Mouse (Mus musculus) liver, embryonic 11.5 days (tissue): ENCODE results near the gene Il1rapl2. TPM values are rescaled to one million over a fixed set of nuclear protein-coding genes. Genes with fewer than 3 reads are reported as not detected.
"Not testable (repeated sequence)": the region's sequence is repeated elsewhere in the genome, so short reads cannot be mapped to it uniquely, and the experiment has no call there.

Source experiments
- ATAC-seq: fragments of 200-750 bp; cut with Nextera tagmentation; replicated peaks from 2 replicates; pipeline ENCODE4 v1.8.0; 2017; ENCODE audit warnings: moderate number of reproducible peaks, mild to moderate bottlenecking, moderate TSS enrichment, moderate library complexity; ENCODE audit not compliant: low FRiP score
- DNase-seq: peaks from one replicate; pipeline ENCODE4 v3.0.0-alpha.2; 2017; ENCODE audit warnings: low spot score
- H3K27ac ChIP-seq: fragments of 300-500 bp; sonication (generic); 2 replicates; pipeline ENCODE4 v1.5.1; 2014; ENCODE audit warnings: mild to moderate bottlenecking, low read depth, low read length, control low read depth
- H3K27me3 ChIP-seq: fragments of 300-500 bp; sonication (generic); replicated peaks from 2 replicates; pipeline ENCODE4 v1.6.1; 2014; ENCODE audit warnings: low read length, mixed read lengths; ENCODE audit not compliant: control insufficient read depth, insufficient read depth
- H3K36me3 ChIP-seq: fragments of 300-500 bp; sonication (generic); 2 replicates; pipeline ENCODE4 v1.6.1; 2014; ENCODE audit warnings: mild to moderate bottlenecking, low read length, moderate library complexity, mixed read lengths; ENCODE audit not compliant: control insufficient read depth, insufficient read depth
- H3K4me1 ChIP-seq: fragments of 300-500 bp; sonication (generic); replicated peaks from 2 replicates; pipeline ENCODE4 v1.6.1; 2014; ENCODE audit warnings: low read length, mixed read lengths; ENCODE audit not compliant: control insufficient read depth, insufficient read depth
- H3K4me2 ChIP-seq: fragments of 300-500 bp; sonication (generic); 2 replicates; pipeline ENCODE4 v1.6.1; 2014; ENCODE audit warnings: mild to moderate bottlenecking, control low read depth, moderate library complexity
- H3K4me3 ChIP-seq: fragments of 300-500 bp; sonication (generic); 2 replicates; pipeline ENCODE4 v1.5.1; 2014; ENCODE audit warnings: low read depth, low read length, control low read depth
- H3K9ac ChIP-seq: fragments of 300-500 bp; sonication (generic); 2 replicates; pipeline ENCODE4 v1.6.1; 2014; ENCODE audit warnings: low read depth, low read length, control low read depth
- H3K9me3 ChIP-seq: fragments of 300-500 bp; sonication (generic); 2 replicates; pipeline ENCODE4 v1.6.1; 2016; ENCODE audit warnings: low read length, inconsistent platforms, mixed read lengths; ENCODE audit not compliant: control insufficient read depth
- WGBS: fragments of 180-500 bp; shearing (Covaris S2); extraction: QIAGEN DNeasy Blood & Tissue Kit; methylation state at CpG from one replicate; pipeline ENCODE4 v1.1.7; 2014; 5-methylcytosine and 5-hydroxymethylcytosine counted together
- polyA plus RNA-seq: library from polyadenylated mRNA; unstranded; fragments of >200 nt; fragmentation: Nextera tagmentation; extraction: Ambion mirVana; gene quantifications from 2 replicates; pipeline ENCODE4 v1.2.1, GENCODE M21; 2014

Gene Il1rapl2
- polyA plus RNA-seq, 1 experiment from 2014 or later: 0.21 TPM

- H3K9ac ChIP-seq: no peak overlapping the region
- no peak for DNase-seq
- no peaks in the 10 kb centered on the region for H3K27me3 ChIP-seq
- no peaks in the 10 kb centered on the region for H3K9me3 ChIP-seq
- H3K4me3 ChIP-seq: no peak overlapping the region
- no peak overlapping the region for H3K27ac ChIP-seq
- ATAC-seq: no peak
- no peaks in the 10 kb centered on the region for H3K4me1 ChIP-seq
- no peak overlapping the region for H3K4me2 ChIP-seq
- no peaks in the 10 kb centered on the region for H3K36me3 ChIP-seq
- 79% methylated on average over 5 of the region's 5 CpGs for WGBS
Measured at GRCm38 (mm10) chrX:137971306-137971705, 400.9 kb downstream of the Il1rapl2 start.

GRCm38 (mm10) chrX:138043113-138043512 is 472.7 kb downstream of the Il1rapl2 start:
- Histone ChIP-seq H3K9ac (no peak overlapping the region), H3K9me3 (no peaks in the 10 kb centered on the region), H3K4me3 (no peak overlapping the region), H3K27ac (no peak overlapping the region), H3K27me3 (no peaks in the 10 kb centered on the region), H3K4me2 (no peak overlapping the region), H3K36me3 (no peaks in the 10 kb centered on the region), H3K4me1 (no peaks in the 10 kb centered on the region)
- 76% methylated on average over 3 of the region's 3 CpGs for WGBS
- DNase-seq (no peak), ATAC-seq (no peak)

- no peaks in the 10 kb centered on the region for H3K9me3 ChIP-seq
- no peaks in the 10 kb centered on the region for H3K4me1 ChIP-seq
- ATAC-seq (no peak), DNase-seq (no peak)
- no peak overlapping the region for H3K27ac ChIP-seq
- H3K36me3 ChIP-seq: no peaks in the 10 kb centered on the region
- no peaks in the 10 kb centered on the region for H3K27me3 ChIP-seq
- no peak overlapping the region for H3K4me3 ChIP-seq
- no peak overlapping the region for H3K9ac ChIP-seq
- no peak overlapping the region for H3K4me2 ChIP-seq
- WGBS: 55% methylated on average over 6 of the region's 6 CpGs
Measured at GRCm38 (mm10) chrX:138103954-138104353, 533.5 kb downstream of the Il1rapl2 start.

DNA sequence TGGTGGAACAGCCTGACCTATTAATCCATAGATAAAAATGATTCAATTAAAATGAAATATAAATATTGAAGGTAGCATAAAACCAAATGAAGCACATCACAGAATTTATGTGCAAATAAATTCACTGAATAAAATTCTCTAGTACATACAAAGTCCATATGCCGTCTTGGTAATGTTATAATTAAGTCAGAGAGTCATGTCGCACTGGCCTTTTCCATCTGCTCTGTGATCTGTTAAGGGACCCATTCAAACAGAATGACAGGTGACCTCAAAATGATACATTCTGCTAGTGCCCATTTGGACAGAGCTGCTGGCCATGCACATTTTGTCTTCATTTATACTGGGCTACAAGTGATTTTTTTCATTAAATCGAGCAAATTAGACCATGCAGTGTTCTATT is 534.3 kb downstream of the Il1rapl2 start:
- Histone ChIP-seq H3K27ac (no peak overlapping the region), H3K36me3 (no peaks in the 10 kb centered on the region), H3K4me2 (no peak overlapping the region), H3K27me3 (no peaks in the 10 kb centered on the region), H3K9me3 (no peaks in the 10 kb centered on the region), H3K9ac (no peak overlapping the region), H3K4me1 (no peaks in the 10 kb centered on the region), H3K4me3 (no peak overlapping the region)
- DNase-seq (no peak), ATAC-seq (no peak)
- WGBS: 74% methylated on average over 3 of the region's 3 CpGs

GRCm38 (mm10) chrX:138170146-138170545 is 599.7 kb downstream of the Il1rapl2 start:
- H3K27me3 ChIP-seq: no peaks in the 10 kb centered on the region
- H3K4me2 ChIP-seq: no peak overlapping the region
- H3K27ac ChIP-seq: no peak overlapping the region
- no peaks in the 10 kb centered on the region for H3K36me3 ChIP-seq
- ATAC-seq: no peak
- no peak overlapping the region for H3K9ac ChIP-seq
- H3K4me3 ChIP-seq: no peak overlapping the region
- no peaks in the 10 kb centered on the region for H3K9me3 ChIP-seq
- no peak for DNase-seq
- WGBS: 17% methylated on average over 3 of the region's 3 CpGs
- H3K4me1 ChIP-seq: no peaks in the 10 kb centered on the region

DNA sequence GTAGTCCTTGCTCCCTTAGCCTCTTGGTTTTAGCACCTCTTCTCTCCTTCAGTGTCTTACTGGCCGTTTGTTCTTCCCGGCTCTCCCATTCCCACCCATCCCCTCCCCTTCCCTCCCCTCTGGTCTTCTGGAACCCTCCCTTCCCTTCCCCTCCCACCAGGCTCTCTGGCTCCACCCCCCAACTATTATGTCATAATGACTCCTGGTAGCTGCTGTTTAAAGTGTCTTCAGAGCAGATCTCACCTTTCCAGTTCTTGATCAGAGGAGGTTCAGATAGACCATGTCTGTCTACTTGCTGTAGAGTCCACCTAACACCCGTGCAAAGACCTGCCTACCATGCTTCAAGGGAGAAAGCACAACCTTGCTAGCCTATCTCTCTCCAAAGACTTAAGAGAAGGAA is 639.1 kb downstream of the Il1rapl2 start, which contains the start of gene Tex13a:
TSS of gene Tex13a (minus strand) at position 101 of the 400 bp plus-strand sequence.
- H3K36me3 ChIP-seq: no peaks in the 10 kb centered on the region
- DNase-seq (no peak), ATAC-seq (no peak)
- H3K4me3 ChIP-seq: no peak within 1 kb of the TSS
- no peaks in the 10 kb centered on the region for H3K9me3 ChIP-seq
- H3K4me1 ChIP-seq: no peaks in the 10 kb centered on the region
- H3K4me2 ChIP-seq: no peak within 1 kb of the TSS
- no peak within 1 kb of the TSS for H3K9ac ChIP-seq
- H3K27ac ChIP-seq: no peak within 1 kb of the TSS
- H3K27me3 ChIP-seq: no peaks in the 10 kb centered on the region
- 85% methylated on average over 3 of the region's 3 CpGs for WGBS

DNA sequence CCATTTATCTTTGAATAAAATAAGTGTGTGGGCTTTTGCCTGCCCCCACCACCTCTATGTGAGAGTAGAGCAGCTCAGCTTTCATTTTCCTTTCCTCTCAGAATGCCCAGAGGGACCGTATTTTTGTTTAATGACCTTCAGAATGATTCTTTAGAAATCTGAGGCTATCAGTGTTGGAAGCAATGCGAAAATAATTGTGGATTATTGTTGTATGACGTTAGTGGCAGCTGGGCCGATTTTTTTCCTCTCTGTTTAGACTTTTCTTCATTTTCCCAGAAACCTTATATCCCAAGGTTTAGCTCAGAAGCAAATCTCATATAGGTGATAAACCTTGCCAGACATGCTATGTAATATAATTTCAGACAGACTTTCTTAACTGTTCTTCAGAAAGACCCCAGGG is 664.2 kb downstream of the Il1rapl2 start:
- no peak overlapping the region for H3K4me2 ChIP-seq

DNA sequence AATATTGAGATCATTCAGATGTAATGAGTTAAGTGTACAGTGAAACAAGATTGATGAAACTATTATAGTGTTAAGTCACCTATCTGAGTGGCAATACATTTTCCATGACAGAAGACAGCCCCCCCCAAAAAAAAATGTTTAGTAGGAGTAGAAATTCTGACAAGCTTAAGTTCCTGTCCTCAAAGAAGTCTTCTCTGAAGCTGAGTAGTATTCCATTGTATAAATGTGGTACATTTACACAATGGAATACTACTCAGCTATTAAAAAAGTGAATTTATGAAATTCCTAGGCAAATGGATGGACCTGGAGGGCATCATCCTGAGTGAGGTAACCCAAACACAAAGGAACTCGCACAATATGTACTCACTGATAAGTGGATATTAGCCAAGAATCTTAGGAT is 778.3 kb downstream of the Il1rapl2 start:
- H3K36me3 ChIP-seq, H3K27ac ChIP-seq, H3K27me3 ChIP-seq, DNase-seq, H3K4me3 ChIP-seq, ATAC-seq, H3K9ac ChIP-seq, H3K9me3 ChIP-seq, H3K4me2 ChIP-seq, H3K4me1 ChIP-seq: not testable (repeated sequence)
- 69% methylated on average over 1 of the region's 1 CpGs for WGBS

More for the DNA sequence above, 664.2 kb downstream of the Il1rapl2 start:
- no peak overlapping the region for H3K4me3 ChIP-seq
- no peak overlapping the region for H3K9ac ChIP-seq
- DNase-seq: no peak
- H3K9me3 ChIP-seq: no peaks in the 10 kb centered on the region
- no peaks in the 10 kb centered on the region for H3K27me3 ChIP-seq
- no peaks in the 10 kb centered on the region for H3K4me1 ChIP-seq
- H3K36me3 ChIP-seq: no peaks in the 10 kb centered on the region
- ATAC-seq: no peak
- WGBS: 64% methylated on average over 4 of the region's 4 CpGs
- H3K27ac ChIP-seq: no peak overlapping the region

- Histone ChIP-seq H3K36me3 (no peaks in the 10 kb centered on the region), H3K9me3 (no peaks in the 10 kb centered on the region), H3K9ac (no peak overlapping the region), H3K27me3 (no peaks in the 10 kb centered on the region), H3K27ac (no peak overlapping the region), H3K4me3 (no peak overlapping the region), H3K4me2 (no peak overlapping the region), H3K4me1 (no peaks in the 10 kb centered on the region)
- ATAC-seq (no peak), DNase-seq (no peak)
- WGBS: 60% methylated on average over 2 of the region's 2 CpGs
Measured at GRCm38 (mm10) chrX:138433794-138434193, 863.4 kb downstream of the Il1rapl2 start.
